Mouse (Mus musculus) right cerebral cortex, postnatal 36 days (tissue): ENCODE results near the gene T2.
A peak's percentile ranks its signal among the peaks of the same experiment; 100 is the strongest.

ENCODE experiments used
- DNase-seq, 2 experiments: peaks; one replicate each; pipeline ENCODE4 v3.0.0; 2022; ENCODE audit warnings: low spot score in 2 of 2, mixed read lengths in 1 of 2

T2 gene

GRCm38 (mm10) chr17:8416865-8417264 lies 61.1 kb downstream of the T2 start:
- DNase-seq = no peak

- no peak for DNase-seq
Measured at GRCm38 (mm10) chr17:8420739-8421138, 64.9 kb downstream of the T2 start.

- no peak for DNase-seq
Measured at GRCm38 (mm10) chr17:8421517-8421916, 65.7 kb downstream of the T2 start.

GRCm38 (mm10) chr17:8423283-8423682 lies 67.5 kb downstream of the T2 start:
- no peak for DNase-seq

GRCm38 (mm10) chr17:8429436-8429835 lies 73.6 kb downstream of the T2 start:
- no peak for DNase-seq

- no peak for DNase-seq
Measured at GRCm38 (mm10) chr17:8429896-8430295, 74.1 kb downstream of the T2 start.

GRCm38 (mm10) chr17:8432179-8432800 lies 76.5 kb downstream of the T2 start:
- DNase-seq = no peak

- no peak for DNase-seq
Measured at GRCm38 (mm10) chr17:8433121-8433977, 77.6 kb downstream of the T2 start.

- DNase-seq = no peak
Measured at GRCm38 (mm10) chr17:8433978-8434960, 78.5 kb downstream of the T2 start, which contains the start of gene T. Gene T (plus strand): TSS chr17:8434423.

- DNase-seq = no peak
Measured at GRCm38 (mm10) chr17:8436184-8436583, 80.4 kb downstream of the T2 start.

- no peak for DNase-seq
Measured at GRCm38 (mm10) chr17:8444062-8444461, 88.3 kb downstream of the T2 start.

- no peak for DNase-seq
Measured at GRCm38 (mm10) chr17:8447676-8448192, 91.9 kb downstream of the T2 start.

- no peak for DNase-seq
Measured at GRCm38 (mm10) chr17:8448324-8448723, 92.5 kb downstream of the T2 start.

- no peak for DNase-seq
Measured at GRCm38 (mm10) chr17:8455196-8455595, 99.4 kb downstream of the T2 start.

- no peak for DNase-seq
Measured at GRCm38 (mm10) chr17:8455601-8456000, 99.8 kb downstream of the T2 start.

GRCm38 (mm10) chr17:8456856-8457460 lies 101.2 kb downstream of the T2 start:
- no peak for DNase-seq

- no peak for DNase-seq
Measured at GRCm38 (mm10) chr17:8461568-8461967, 105.8 kb downstream of the T2 start.

- DNase-seq = peak; percentile 40 to 47
Measured at GRCm38 (mm10) chr17:8463482-8464128, 107.8 kb downstream of the T2 start.

- no peak for DNase-seq
Measured at GRCm38 (mm10) chr17:8467771-8468170, 112.0 kb downstream of the T2 start.

- peak; percentile 79 to 82 for DNase-seq
Measured at GRCm38 (mm10) chr17:8468716-8469344, 113.0 kb downstream of the T2 start.
